Mouse (Mus musculus) spleen, adult 2 months (tissue): ENCODE data around the gene Serpinb6c.

Source experiments
- CTCF ChIP-seq: fragments of 200-500 bp; IDR thresholded peaks from 2 replicates; pipeline ENCODE4 v1.5.1; 2011; ENCODE audit warnings: mild to moderate bottlenecking, inconsistent platforms; ENCODE audit not compliant: insufficient read depth, insufficient read length, insufficient replicate concordance; ENCODE audit errors: extremely low read depth
- POLR2A ChIP-seq: fragments of 200-500 bp; IDR thresholded peaks from 2 replicates; pipeline ENCODE4 v1.6.1; 2011; ENCODE audit warnings: low read depth, low read length, inconsistent platforms

DNA sequence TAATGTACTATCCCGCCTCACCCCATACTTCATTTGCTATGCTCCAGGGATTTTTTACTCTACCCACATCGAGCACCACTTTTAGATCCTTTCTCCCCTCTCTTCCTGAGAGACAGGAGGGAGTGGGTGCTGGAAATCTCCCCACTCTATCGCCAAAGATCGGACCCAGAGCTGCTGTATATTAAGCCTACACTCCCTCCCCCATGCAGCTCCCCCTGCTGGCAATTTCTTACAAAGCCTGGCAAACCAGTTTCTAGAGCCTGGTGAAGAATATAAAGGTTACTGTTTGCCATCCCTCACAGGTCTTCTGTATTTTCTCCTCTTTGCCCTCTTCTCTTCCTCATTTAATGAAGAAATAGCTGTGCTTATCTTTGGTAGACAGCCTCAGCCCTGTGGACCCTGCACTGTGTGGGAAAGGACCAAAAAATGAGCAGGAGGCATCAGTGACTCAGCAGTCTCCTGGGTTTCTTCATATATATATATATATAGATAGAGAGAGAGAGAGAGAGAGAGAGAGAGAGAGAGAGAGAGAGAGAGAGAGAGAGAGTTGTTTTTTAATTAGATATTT is 36.8 kb upstream of the Serpinb6c start:
- TF ChIP-seq POLR2A (no peak), CTCF (no peak)
